Mouse (Mus musculus) MEL (cell line): ENCODE measurements around the gene Tnik. TPM values are rescaled to one million over a fixed set of nuclear protein-coding genes. Genes with fewer than 3 reads are reported as not detected.

ENCODE experiments used
- DNase-seq: peaks from one replicate; pipeline ENCODE4 v3.0.0; 2011; ENCODE audit warnings: low read depth, low spot score
- H3K27ac ChIP-seq: 2 replicates; pipeline ENCODE4 v1.5.1; 2012; ENCODE audit warnings: low read depth, mild to moderate bottlenecking, control low read depth, low read length, moderate library complexity; ENCODE audit not compliant: control insufficient read depth
- H3K27me3 ChIP-seq, 2 experiments: fragments of 150-350 bp in 1 of 2; sonication (generic) in 1 of 2; 2 replicates each; pipeline ENCODE4 v1.6.1; 2012; ENCODE audit warnings: low read length in 2 of 2, mild to moderate bottlenecking in 2 of 2, improper control_type of control experiment in 1 of 2, moderate library complexity in 1 of 2; ENCODE audit not compliant: insufficient read depth in 2 of 2, control insufficient read depth in 1 of 2
- H3K36me3 ChIP-seq, 2 experiments: 2 replicates each; pipeline ENCODE4 v1.6.1; 2012 to 2014; ENCODE audit warnings: low read length in 2 of 2, improper control_type of control experiment in 1 of 2, inconsistent platforms in 1 of 2, mild to moderate bottlenecking in 1 of 2; ENCODE audit not compliant: insufficient read depth in 2 of 2, control insufficient read depth in 1 of 2
- H3K4me1 ChIP-seq, 2 experiments: fragments of 150-350 bp in 1 of 2; sonication (generic) in 1 of 2; 2 replicates each; pipeline ENCODE4 v1.6.1; 2012; ENCODE audit warnings: low read length in 2 of 2, improper control_type of control experiment in 1 of 2, mild to moderate bottlenecking in 1 of 2; ENCODE audit not compliant: insufficient read depth in 2 of 2, control insufficient read depth in 1 of 2
- H3K4me3 ChIP-seq, 2 experiments: fragments of 150-350 bp in 1 of 2; sonication (generic) in 1 of 2; 2 replicates each; pipeline ENCODE4 v1.5.1; 2012; ENCODE audit warnings: low read depth in 2 of 2, low read length in 2 of 2, mild to moderate bottlenecking in 2 of 2, moderate library complexity in 2 of 2, control low read depth in 1 of 2, improper control_type of control experiment in 1 of 2; ENCODE audit not compliant: control insufficient read depth in 1 of 2, insufficient read depth in 1 of 2
- H3K79me2 ChIP-seq: 2 replicates; pipeline ENCODE4 v1.6.1; 2012; ENCODE audit warnings: mild to moderate bottlenecking, low read length, moderate library complexity; ENCODE audit not compliant: control insufficient read depth, poor library complexity, insufficient read depth
- H3K9ac ChIP-seq: 2 replicates; pipeline ENCODE4 v1.6.1; 2012; ENCODE audit warnings: low read depth, mild to moderate bottlenecking, control low read depth, low read length, moderate library complexity; ENCODE audit not compliant: control insufficient read depth, poor library complexity, severe bottlenecking
- H3K9me3 ChIP-seq: fragments of 150-350 bp; sonication (generic); replicated peaks from 2 replicates; pipeline ENCODE4 v1.6.1; 2012; ENCODE audit warnings: mild to moderate bottlenecking, low read length, improper control_type of control experiment, moderate library complexity; ENCODE audit not compliant: insufficient read depth
- BHLHE40 ChIP-seq: IDR thresholded peaks from 2 replicates; pipeline ENCODE4 v1.6.1; 2012; ENCODE audit warnings: low read depth, mild to moderate bottlenecking, inconsistent platforms, low read length, improper control_type of control experiment, borderline replicate concordance
- CHD1 ChIP-seq: IDR thresholded peaks from 2 replicates; pipeline ENCODE4 v1.6.1; 2012; ENCODE audit warnings: low read depth, mild to moderate bottlenecking, inconsistent platforms, low read length, improper control_type of control experiment
- CHD2 ChIP-seq: IDR thresholded peaks from 2 replicates; pipeline ENCODE4 v1.6.1; 2011; ENCODE audit warnings: low read length, improper control_type of control experiment
- ELF1 ChIP-seq: IDR thresholded peaks from 2 replicates; pipeline ENCODE4 v1.6.1; 2014; ENCODE audit warnings: low read depth, mild to moderate bottlenecking, inconsistent platforms, low read length, improper control_type of control experiment, moderate library complexity
- ETS1 ChIP-seq: IDR thresholded peaks from 2 replicates; pipeline ENCODE4 v1.6.1; 2012; ENCODE audit warnings: low read depth, mild to moderate bottlenecking, inconsistent platforms, low read length, improper control_type of control experiment, moderate library complexity
- GABPA ChIP-seq: IDR thresholded peaks from 2 replicates; pipeline ENCODE4 v1.6.1; 2012; ENCODE audit warnings: low read depth, mild to moderate bottlenecking, inconsistent platforms, low read length, improper control_type of control experiment, moderate library complexity
- HCFC1 ChIP-seq: IDR thresholded peaks from 2 replicates; pipeline ENCODE4 v1.6.1; 2012; ENCODE audit warnings: low read depth, mild to moderate bottlenecking, inconsistent platforms, low read length, improper control_type of control experiment, moderate library complexity
- JUND ChIP-seq: IDR thresholded peaks from 2 replicates; pipeline ENCODE4 v1.6.1; 2011; ENCODE audit warnings: low read depth, mild to moderate bottlenecking, improper control_type of control experiment, low read length
- MAFK ChIP-seq: IDR thresholded peaks from 2 replicates; pipeline ENCODE4 v1.6.1; 2011; ENCODE audit warnings: low read depth, mild to moderate bottlenecking, low read length, improper control_type of control experiment, borderline replicate concordance
- MAZ ChIP-seq: IDR thresholded peaks from 2 replicates; pipeline ENCODE4 v1.6.1; 2012; ENCODE audit warnings: low read depth, mild to moderate bottlenecking, inconsistent platforms, low read length, improper control_type of control experiment
- MEF2A ChIP-seq: IDR thresholded peaks from 2 replicates; pipeline ENCODE4 v1.6.1; 2014; ENCODE audit warnings: low read depth, mild to moderate bottlenecking, inconsistent platforms, low read length, improper control_type of control experiment; ENCODE audit not compliant: poor library complexity, insufficient replicate concordance, severe bottlenecking; ENCODE audit errors: extremely low read depth
- MXI1 ChIP-seq: IDR thresholded peaks from 2 replicates; pipeline ENCODE4 v1.6.1; 2011; ENCODE audit warnings: mild to moderate bottlenecking, low read depth, low read length, improper control_type of control experiment
- MYB ChIP-seq: IDR thresholded peaks from 2 replicates; pipeline ENCODE4 v1.6.1; 2011; ENCODE audit warnings: mild to moderate bottlenecking, low read depth, low read length, improper control_type of control experiment
- MYC ChIP-seq: IDR thresholded peaks from 2 replicates; pipeline ENCODE4 v1.6.1; 2011; ENCODE audit warnings: low read depth, mild to moderate bottlenecking, low read length, improper control_type of control experiment, moderate library complexity
- POLR2A ChIP-seq, 2 experiments: IDR thresholded peaks; 2 replicates each; pipeline ENCODE4 v1.6.1; 2011 to 2012; ENCODE audit warnings: low read length in 2 of 2, mild to moderate bottlenecking in 2 of 2, control low read depth in 1 of 2, improper control_type of control experiment in 1 of 2, low read depth in 1 of 2, moderate library complexity in 1 of 2; ENCODE audit not compliant: control insufficient read depth in 1 of 2, insufficient read depth in 1 of 2, poor library complexity in 1 of 2
- POLR2AphosphoS5 ChIP-seq: IDR thresholded peaks from 2 replicates; pipeline ENCODE4 v1.6.1; 2012; ENCODE audit warnings: low read depth, borderline replicate concordance, mild to moderate bottlenecking, inconsistent platforms, low read length, moderate library complexity, mixed read lengths
- RCOR1 ChIP-seq: IDR thresholded peaks from 2 replicates; pipeline ENCODE4 v1.6.1; 2012; ENCODE audit warnings: low read depth, mild to moderate bottlenecking, inconsistent platforms, low read length, improper control_type of control experiment
- SIN3A ChIP-seq: IDR thresholded peaks from 2 replicates; pipeline ENCODE4 v1.6.1; 2012; ENCODE audit warnings: low read length, improper control_type of control experiment, inconsistent platforms
- TAL1 ChIP-seq: IDR thresholded peaks from 2 replicates; pipeline ENCODE4 v1.6.1; 2012; ENCODE audit warnings: mild to moderate bottlenecking, inconsistent platforms, low read length, moderate library complexity, mixed read lengths
- TBP ChIP-seq: IDR thresholded peaks from 2 replicates; pipeline ENCODE4 v1.8.0; 2011; ENCODE audit warnings: low read depth, low read length, improper control_type of control experiment
- TCF12 ChIP-seq: IDR thresholded peaks from 2 replicates; pipeline ENCODE4 v1.6.1; 2014; ENCODE audit warnings: low read depth, mild to moderate bottlenecking, inconsistent platforms, low read length, improper control_type of control experiment, moderate library complexity
- UBTF ChIP-seq: IDR thresholded peaks from 2 replicates; pipeline ENCODE4 v1.6.1; 2012; ENCODE audit warnings: low read depth, mild to moderate bottlenecking, inconsistent platforms, low read length, improper control_type of control experiment, moderate library complexity, borderline replicate concordance; ENCODE audit not compliant: insufficient read depth
- ZC3H11A ChIP-seq: IDR thresholded peaks from 2 replicates; pipeline ENCODE4 v1.6.1; 2012; ENCODE audit warnings: low read depth, mild to moderate bottlenecking, inconsistent platforms, low read length, improper control_type of control experiment
- ZKSCAN1 ChIP-seq: IDR thresholded peaks from 2 replicates; pipeline ENCODE4 v1.6.1; 2012; ENCODE audit warnings: low read depth, mild to moderate bottlenecking, inconsistent platforms, low read length, improper control_type of control experiment, moderate library complexity
- ZMIZ1 ChIP-seq: IDR thresholded peaks from 2 replicates; pipeline ENCODE4 v1.6.1; 2012; ENCODE audit warnings: low read depth, mild to moderate bottlenecking, inconsistent platforms, low read length, improper control_type of control experiment, moderate library complexity
- polyA plus RNA-seq, 2 experiments: library from polyadenylated mRNA; stranded (reverse) in 1 of 2; unstranded in 1 of 2; fragments of >175 nt in 1 of 2; fragments of >200 nt in 1 of 2; gene quantifications; 2 replicates each; pipeline versions ENCODE4 v1.2.1 to v1.2.4; 2012; ENCODE audit warnings: low replicate concordance in 2 of 2, low read depth in 1 of 2; ENCODE audit not compliant: insufficient read length in 2 of 2, insufficient read depth in 1 of 2, missing spikeins in 1 of 2
- total RNA-seq: library from RNA; depleted of rRNA; stranded (reverse); fragments of 300-350 nt; gene quantifications from 2 replicates; pipeline ENCODE4 v1.2.3, GENCODE M21; 2012

Gene Tnik
- total and polyA plus RNA-seq, 3 experiments: 9.9 to 78.4 (median 13.6) TPM

GRCm38 (mm10) chr3:28225357-28225905, 37.6 kb upstream of the Tnik start:
- no peak for DNase-seq
- Histone ChIP-seq H3K4me1 (peaks cover 0 to 27% of the 10 kb centered on the region in 2 experiments; a peak in 2 of 4 replicates), H3K9ac (no peak overlapping the region), H3K36me3 (peaks cover 0 to 15% of the 10 kb centered on the region in 2 experiments; a peak in 2 of 4 replicates), H3K4me3 (no peak overlapping the region), H3K9me3 (no peaks in the 10 kb centered on the region), H3K27ac (no peak overlapping the region), H3K79me2 (no peaks in the 10 kb centered on the region), H3K27me3 (no peaks in the 10 kb centered on the region)
- TF ChIP-seq ZKSCAN1 (no peak), SIN3A (no peak), MEF2A (no peak), MXI1 (no peak), BHLHE40 (no peak), POLR2AphosphoS5 (no peak), TAL1 (no peak), MAFK (no peak), POLR2A (IDR thresholded peaks at IDR 0.05; ENCODE audit: control insufficient read depth in 1 of 2, insufficient read depth in 1 of 2, low read depth in 1 of 2, low read length in 2 of 2, poor library complexity in 1 of 2) (no peak), ELF1 (no peak), JUND (no peak), RCOR1 (no peak), HCFC1 (no peak), GABPA (no peak), MYB (no peak), UBTF (no peak)

GRCm38 (mm10) chr3:28226181-28226580, 36.8 kb upstream of the Tnik start:
- H3K4me1 ChIP-seq: peaks cover 0 to 32% of the 10 kb centered on the region in 2 experiments; a peak in 2 of 4 replicates
- no peak overlapping the region for H3K27ac ChIP-seq
- no peaks in the 10 kb centered on the region for H3K27me3 ChIP-seq
- H3K9me3 ChIP-seq: no peaks in the 10 kb centered on the region
- H3K4me3 ChIP-seq: no peak overlapping the region
- no peak overlapping the region for H3K9ac ChIP-seq
- TF ChIP-seq SIN3A: no peak
- no peak for TF ChIP-seq ZC3H11A
- no peak for TF ChIP-seq POLR2AphosphoS5
- no peak for TF ChIP-seq POLR2A (IDR thresholded peaks at IDR 0.05; ENCODE audit: control insufficient read depth in 1 of 2, insufficient read depth in 1 of 2, low read depth in 1 of 2, low read length in 2 of 2, poor library complexity in 1 of 2)
- no peak for TF ChIP-seq ETS1
- TF ChIP-seq HCFC1: no peak
- TF ChIP-seq TBP: no peak
- TF ChIP-seq MXI1: no peak
- TF ChIP-seq ZMIZ1: no peak
- TF ChIP-seq TCF12: no peak
- no peak for TF ChIP-seq MYC
- no peak for TF ChIP-seq MAZ
- TF ChIP-seq CHD2: no peak
- TF ChIP-seq CHD1: no peak
- no peak for TF ChIP-seq ELF1
- peaks cover 0 to 15% of the 10 kb centered on the region in 2 experiments; a peak in 2 of 4 replicates for H3K36me3 ChIP-seq
- H3K79me2 ChIP-seq: no peaks in the 10 kb centered on the region
- DNase-seq: no peak
